Mouse (Mus musculus): ENCODE results near the gene Hes1. TPM values are rescaled to one million over a fixed set of nuclear protein-coding genes. Genes with fewer than 3 reads are reported as not detected.

Gene Hes1
- total RNA-seq, 2 experiments from 2014 or later = 49.0 to 58.4 TPM

DNA sequence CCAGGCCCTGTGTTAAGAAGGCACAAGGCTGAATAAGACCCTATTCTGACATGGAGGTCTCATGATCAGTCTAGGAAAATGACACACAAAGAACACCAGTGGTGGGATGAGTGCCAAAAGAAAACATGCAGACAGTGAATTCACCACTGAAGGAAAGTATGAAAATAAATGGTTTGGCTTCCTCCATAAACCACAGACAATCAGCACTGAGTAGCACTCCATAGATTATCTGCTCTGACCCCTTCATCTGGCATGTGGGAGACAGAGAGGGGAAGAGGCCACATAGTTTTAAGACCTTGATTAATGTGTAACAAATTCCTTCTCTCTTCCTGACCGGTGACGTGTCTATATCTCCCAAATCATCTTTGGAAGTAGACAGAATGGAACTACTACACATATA lies 47.4 kb downstream of the Hes1 start:
- intact Hi-C loops (cut with DNase I) = no loop called here
- no peak for DNase-seq

GRCm38 (mm10) chr16:30113170-30113569 lies 49.0 kb downstream of the Hes1 start:
- DNase-seq = no peak
- intact Hi-C loops (cut with DNase I) = no loop called here

- intact Hi-C loops (cut with DNase I) = no loop called here
- DNase-seq = no peak
Observed at GRCm38 (mm10) chr16:30113800-30114199, 49.6 kb downstream of the Hes1 start.

GRCm38 (mm10) chr16:30114451-30114850 lies 50.3 kb downstream of the Hes1 start:
- intact Hi-C loops (cut with DNase I) = no loop called here

More at GRCm38 (mm10) chr16:30114451-30114850, 50.3 kb downstream of the Hes1 start:
- no peak for DNase-seq

Other genes starting within 250 kb of the Hes1 start
- gene Cpn2, start 203.1 kb downstream of the Hes1 start, total RNA-seq (2021) = under 1 TPM; 0.30 to 0.67 TPM
- under 1 TPM; 0.60 to 0.65 TPM for gene Lrrc15, start 218.9 kb downstream of the Hes1 start, total RNA-seq (2021)
- gene Gp5, start 246.4 kb downstream of the Hes1 start, total RNA-seq (2021) = under 1 TPM; 0.42 to 0.67 TPM

Data from heart, postnatal 10 days (tissue).